Mouse (Mus musculus) cerebellum, adult 11-12 months (tissue): ENCODE results near the gene Wdr74.
A peak's percentile ranks its signal among the peaks of the same experiment; 100 is the strongest.

Experiments
- DNase-seq: peaks from one replicate; pipeline ENCODE4 v3.0.0; 2022

Wdr74 gene

GRCm38 (mm10) chr19:8735389-8736159 is at the start of gene Wdr74:
Wdr74 (plus strand) TSS chr19:8735827.
- DNase-seq = peak; percentile 88

- no peak for DNase-seq
Measured at GRCm38 (mm10) chr19:8691871-8692539, 43.6 kb upstream of the Wdr74 start.

DNA sequence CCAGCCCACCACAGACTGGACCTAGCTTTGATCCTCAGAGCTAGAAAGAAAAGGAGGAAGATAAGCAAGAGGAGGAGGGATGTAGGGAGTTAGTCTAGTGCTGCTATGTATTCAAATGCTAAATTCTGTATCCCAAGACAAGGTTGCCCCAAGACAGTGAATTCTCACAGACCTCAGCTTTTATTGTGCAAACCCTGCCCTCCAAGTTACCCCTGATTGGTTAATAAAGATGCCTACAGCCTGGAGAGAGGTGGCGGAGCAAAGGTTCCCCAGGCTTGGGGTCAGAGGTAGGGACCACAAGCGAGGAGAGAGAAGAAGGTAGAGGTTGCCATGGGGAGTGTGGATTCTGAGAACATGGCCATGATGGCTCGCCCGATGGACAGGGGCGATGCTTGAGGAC is 42.9 kb upstream of the Wdr74 start:
- no peak for DNase-seq

DNA sequence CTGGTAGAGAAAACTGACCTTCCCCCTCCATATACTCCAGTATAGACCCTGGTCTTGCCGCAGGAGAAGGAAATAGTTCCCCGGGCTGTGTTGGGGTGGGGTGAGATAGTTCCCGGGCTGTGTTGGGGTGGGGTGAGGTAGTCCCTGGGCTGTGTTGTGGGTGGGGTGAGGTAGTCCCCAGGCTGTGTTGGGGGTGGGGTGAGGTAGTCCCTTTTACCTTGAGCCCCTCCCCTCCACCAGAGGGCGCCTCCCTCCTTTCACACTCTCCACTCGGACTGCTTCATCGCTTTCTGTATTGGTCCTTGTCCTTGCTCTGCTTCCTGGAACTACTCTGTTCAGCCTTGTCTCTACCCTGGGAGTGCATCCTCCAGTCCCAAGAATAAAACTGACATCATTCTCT is 40.3 kb upstream of the Wdr74 start:
- DNase-seq = no peak

DNA sequence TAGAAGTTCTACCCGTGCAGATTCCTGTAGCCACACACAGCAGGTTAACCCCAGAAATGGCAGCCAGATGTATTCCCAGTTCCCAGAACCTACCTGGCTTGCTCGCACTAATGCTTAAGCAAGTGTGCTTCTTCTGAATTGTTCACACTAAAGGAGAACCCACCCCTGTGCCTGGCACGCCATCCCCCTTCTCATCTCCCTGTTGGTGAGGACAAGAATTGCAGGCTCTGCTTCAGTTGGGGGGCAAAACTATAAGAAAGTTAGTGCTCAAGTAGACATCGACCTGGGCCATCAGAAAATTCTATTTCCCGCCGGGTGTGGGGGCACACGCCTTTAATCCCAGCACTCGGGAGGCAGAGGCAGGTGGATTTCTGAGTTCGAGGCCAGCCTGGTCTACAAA is 36.0 kb upstream of the Wdr74 start:
- no peak for DNase-seq

GRCm38 (mm10) chr19:8702458-8702857 is 33.2 kb upstream of the Wdr74 start:
- no peak for DNase-seq

GRCm38 (mm10) chr19:8703571-8703970 is 32.1 kb upstream of the Wdr74 start:
- no peak for DNase-seq

DNA sequence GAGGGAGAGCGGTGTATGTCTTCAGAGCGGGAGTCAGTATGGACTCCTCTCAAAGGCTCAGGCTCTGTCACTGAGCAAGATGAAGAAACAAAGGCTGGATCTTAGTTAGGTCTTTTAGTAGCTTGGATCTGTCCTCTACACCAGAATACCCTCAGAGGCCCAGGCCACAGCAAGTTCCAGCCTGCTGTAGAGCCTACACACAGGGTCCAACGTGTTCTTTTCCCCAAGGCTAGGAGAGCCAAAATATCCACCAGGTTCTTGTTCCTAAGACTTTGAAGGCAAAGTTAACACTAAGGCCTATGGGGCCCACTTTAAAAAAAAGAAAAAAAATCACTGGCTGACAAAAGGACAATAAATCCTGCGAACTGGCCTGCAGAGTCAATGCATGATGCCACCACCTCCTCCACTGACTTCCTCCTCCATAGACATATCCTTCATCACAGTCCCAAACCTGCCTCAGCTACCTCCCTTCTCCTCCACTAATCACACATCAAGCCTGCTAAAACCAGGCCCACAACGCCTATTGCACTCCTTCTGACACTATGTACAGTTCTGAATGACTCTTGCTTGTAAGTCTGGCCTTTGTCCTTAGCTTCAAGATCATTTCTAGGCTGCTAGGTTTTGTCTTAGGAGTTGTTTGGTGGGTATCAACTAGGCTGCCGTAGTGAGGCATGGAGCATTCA is 30.5 kb upstream of the Wdr74 start:
- no peak for DNase-seq

DNA sequence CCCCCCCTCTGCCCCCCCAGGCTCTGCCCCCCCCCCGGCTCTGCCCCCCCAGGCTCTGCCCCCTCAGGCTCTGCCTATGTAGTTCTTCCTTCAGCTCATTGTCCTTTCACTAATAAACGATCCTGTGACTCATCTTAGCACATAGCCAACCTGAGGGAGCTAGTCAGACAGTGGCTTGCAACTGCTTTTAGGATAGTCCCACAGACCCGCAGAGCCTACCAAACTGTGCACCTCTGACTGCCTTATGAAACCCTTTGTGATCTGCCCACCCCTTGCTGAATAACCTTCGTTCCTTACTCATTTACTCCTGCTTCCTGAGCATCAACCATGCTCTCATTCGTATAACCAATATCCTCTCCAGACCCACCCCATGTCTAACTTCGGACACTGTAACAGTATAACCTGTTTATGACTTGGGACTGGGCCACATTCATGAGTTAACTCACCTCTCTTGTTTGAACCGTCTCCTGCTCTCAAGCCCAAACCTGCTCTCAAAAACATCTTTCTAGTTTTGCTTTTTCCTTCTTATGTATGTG is 29.4 kb upstream of the Wdr74 start:
- no peak for DNase-seq

GRCm38 (mm10) chr19:8706930-8707329 is 28.7 kb upstream of the Wdr74 start:
- DNase-seq = no peak

DNA sequence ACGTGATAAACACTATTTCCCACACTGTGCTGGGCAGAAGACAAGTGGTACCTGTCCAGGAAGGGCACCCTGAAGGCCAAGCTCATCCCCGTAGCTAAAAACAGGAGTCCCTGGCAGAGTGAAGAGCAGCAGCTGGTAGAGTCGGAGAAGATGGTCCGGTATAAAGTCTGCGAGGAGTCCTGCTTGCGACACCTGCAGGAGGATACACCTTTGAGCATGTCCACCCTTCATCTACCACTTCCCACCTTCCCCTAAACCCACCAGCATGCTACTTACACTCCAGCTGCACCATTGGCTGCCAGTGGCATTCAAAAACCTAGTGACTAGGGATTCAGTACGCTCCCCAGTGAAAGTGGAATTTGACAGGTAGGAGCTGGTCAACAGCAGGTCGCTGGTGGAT is 26.7 kb upstream of the Wdr74 start:
- no peak for DNase-seq

DNA sequence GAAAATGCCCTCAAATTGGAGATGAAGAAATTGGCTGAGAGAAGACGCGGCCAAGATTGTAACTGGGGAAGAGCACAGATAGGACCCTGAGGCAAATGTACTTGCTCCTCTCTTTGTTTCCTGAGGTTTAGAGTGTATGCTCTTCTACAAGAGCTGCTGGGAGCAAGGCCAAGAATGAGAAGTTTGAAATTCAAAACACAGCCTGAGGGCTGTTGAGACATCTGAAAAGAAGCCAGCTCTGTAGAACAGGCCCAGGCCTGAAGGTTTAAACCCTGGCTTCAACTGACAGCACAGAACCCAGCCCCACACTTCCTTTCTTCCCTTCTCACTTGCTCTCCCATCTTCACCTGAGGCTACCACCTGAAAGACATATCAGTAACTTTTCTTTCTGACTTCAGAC is 25.6 kb upstream of the Wdr74 start:
- DNase-seq = no peak

DNA sequence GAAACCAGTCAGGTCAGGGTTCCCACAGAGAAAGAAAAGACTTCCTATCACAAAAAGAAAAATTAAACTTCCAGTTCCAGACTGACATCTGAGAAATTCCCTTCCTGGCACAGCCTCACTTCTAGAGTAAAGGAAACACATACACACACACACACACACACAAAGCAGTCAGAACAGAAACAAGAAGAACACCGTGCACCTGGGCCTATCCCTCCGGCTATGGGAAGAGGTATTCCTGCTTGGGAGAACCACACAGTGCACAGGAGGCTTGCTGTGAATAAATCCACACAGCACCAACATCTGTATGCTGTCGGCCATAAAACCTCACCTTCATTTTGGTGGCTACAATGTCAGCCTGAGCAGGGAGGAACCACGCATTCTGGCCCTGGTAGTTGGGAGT is 24.1 kb upstream of the Wdr74 start:
- DNase-seq = no peak

DNA sequence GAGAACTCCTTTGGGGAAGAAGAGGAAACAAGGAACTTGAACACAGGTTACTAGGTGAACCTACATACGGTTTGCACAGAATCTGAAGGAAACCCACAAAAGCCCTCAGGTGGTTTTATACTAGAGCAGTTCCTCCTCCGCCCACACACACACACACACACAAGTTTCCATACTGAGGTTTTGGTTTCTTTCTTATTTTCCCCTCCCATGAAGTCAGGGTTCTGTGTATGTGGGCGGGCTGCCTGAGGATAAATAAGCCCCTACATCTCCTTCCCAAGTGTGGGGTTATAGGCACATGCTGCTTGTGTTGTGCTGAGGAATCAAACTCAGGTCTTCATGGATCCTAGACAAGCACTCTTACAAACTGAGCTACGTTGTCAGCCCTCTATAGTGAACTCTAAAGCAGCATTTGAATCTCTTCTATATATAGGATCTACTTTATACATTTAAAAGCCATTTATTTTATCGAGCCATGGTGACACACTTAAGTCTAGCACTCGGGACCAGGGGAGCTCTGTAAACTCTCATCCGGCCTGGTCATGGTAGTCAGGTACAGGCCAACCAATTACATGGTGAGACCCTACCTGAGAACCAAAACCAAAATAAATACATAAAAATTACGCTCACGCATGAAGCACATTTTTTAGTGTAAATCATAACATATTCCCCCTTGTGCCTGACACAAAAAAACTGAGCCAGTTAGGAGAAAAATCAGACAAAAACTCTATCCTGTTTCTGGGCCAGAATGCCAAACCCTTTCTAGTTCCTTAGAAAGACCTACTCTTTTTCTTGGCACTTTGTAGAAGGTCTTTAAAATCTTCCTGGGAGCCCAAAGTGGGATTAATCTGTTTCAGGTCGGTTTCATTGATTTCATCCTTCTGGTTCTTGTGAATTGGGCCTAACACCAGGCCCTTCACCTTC is 23.4 kb upstream of the Wdr74 start:
- DNase-seq = no peak

GRCm38 (mm10) chr19:8712870-8713305 is 22.7 kb upstream of the Wdr74 start:
- DNase-seq = peak; percentile 59

GRCm38 (mm10) chr19:8713306-8713996 is 22.2 kb upstream of the Wdr74 start:
- peak; percentile 88 for DNase-seq

GRCm38 (mm10) chr19:8713997-8714652 is 21.5 kb upstream of the Wdr74 start:
- DNase-seq = no peak

GRCm38 (mm10) chr19:8714653-8715481 is 20.8 kb upstream of the Wdr74 start:
- no peak for DNase-seq

DNA sequence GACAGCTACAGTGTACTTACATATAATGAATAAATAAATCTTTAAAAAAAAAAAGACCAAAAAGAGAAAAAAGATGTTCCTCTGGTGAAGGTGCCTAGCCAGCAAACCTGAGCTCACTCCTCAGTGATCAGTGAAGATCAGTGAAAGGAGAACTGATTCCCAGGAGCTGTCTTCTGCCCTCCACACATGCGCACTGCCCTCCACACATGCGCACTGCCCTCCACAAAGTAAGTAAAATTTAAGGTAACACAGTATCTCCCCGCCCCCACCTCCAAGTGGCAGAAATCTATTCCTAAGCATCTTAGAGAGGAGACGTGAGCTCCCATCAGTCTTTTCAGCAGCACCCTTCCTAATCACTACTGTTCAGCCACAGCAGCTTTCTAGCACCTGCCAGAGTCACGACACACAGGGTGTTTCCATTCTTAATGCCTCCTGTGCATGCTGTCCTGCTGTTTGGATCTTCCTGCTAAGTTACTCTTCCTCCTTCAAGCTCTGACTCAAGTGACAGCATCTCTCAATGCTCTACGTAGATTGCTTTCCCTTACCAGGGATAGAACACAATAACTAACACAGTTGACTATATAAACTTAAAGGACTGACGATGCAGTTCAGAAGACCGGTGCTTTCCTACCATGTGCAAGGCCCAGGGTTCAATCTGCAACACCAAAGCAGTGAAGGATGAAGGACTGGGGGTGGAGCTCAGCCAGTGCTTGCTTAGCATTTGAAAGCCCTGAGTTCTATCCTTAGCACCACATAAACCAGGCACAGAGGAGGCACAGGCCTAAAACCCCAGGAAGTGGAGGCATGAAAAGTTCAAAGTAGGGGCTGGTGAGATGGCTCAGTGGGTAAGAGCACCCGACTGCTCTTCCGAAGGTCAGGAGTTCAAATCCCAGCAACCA is 19.5 kb upstream of the Wdr74 start:
- no peak for DNase-seq
